Mouse (Mus musculus) stomach, embryonic 16.5 days (tissue): ENCODE results near the gene Map4k2. TPM values are rescaled to one million over a fixed set of nuclear protein-coding genes. Genes with fewer than 3 reads are reported as not detected.
A peak's percentile ranks its signal among the peaks of the same experiment; 100 is the strongest.

Experiments used
- ATAC-seq: fragments of 200-750 bp; cut with Nextera tagmentation; 2 replicates; pipeline ENCODE4 v1.8.0; 2017; ENCODE audit warnings: moderate number of reproducible peaks, moderate TSS enrichment; ENCODE audit not compliant: insufficient read depth, low FRiP score
- H3K27ac ChIP-seq: fragments of 300-500 bp; sonication (generic); 2 replicates; pipeline ENCODE4 v1.5.1; 2014; ENCODE audit warnings: low read length
- H3K27me3 ChIP-seq: fragments of 300-500 bp; sonication (generic); 2 replicates; pipeline ENCODE4 v1.6.1; 2014; ENCODE audit warnings: low read length, control low read depth, mixed read lengths; ENCODE audit not compliant: control insufficient read depth, insufficient read depth
- H3K36me3 ChIP-seq: fragments of 300-500 bp; sonication (generic); 2 replicates; pipeline ENCODE4 v1.6.1; 2014; ENCODE audit warnings: low read length; ENCODE audit not compliant: control insufficient read depth, insufficient read depth
- H3K4me1 ChIP-seq: fragments of 300-500 bp; sonication (generic); 2 replicates; pipeline ENCODE4 v1.6.1; 2014; ENCODE audit warnings: low read length, control low read depth, mixed read lengths; ENCODE audit not compliant: control insufficient read depth, insufficient read depth
- H3K4me2 ChIP-seq: fragments of 300-500 bp; sonication (generic); 2 replicates; pipeline ENCODE4 v1.6.1; 2014; ENCODE audit warnings: low read depth, low read length, mixed read lengths
- H3K4me3 ChIP-seq: fragments of 300-500 bp; sonication (generic); replicated peaks from 2 replicates; pipeline ENCODE4 v1.5.1; 2014; ENCODE audit warnings: mild to moderate bottlenecking, low read length
- H3K9ac ChIP-seq: fragments of 300-500 bp; sonication (generic); 2 replicates; pipeline ENCODE4 v1.6.1; 2014; ENCODE audit warnings: low read length
- H3K9me3 ChIP-seq: fragments of 300-500 bp; sonication (generic); replicated peaks from 2 replicates; pipeline ENCODE4 v1.6.1; 2016; ENCODE audit warnings: low read length, control low read depth; ENCODE audit not compliant: control insufficient read depth
- WGBS: fragments of 180-500 bp; shearing (Covaris S2); extraction: QIAGEN DNeasy Blood & Tissue Kit; methylation state at CpG from one replicate; pipeline ENCODE4 v1.1.7; 2014; 5-methylcytosine and 5-hydroxymethylcytosine counted together
- polyA plus RNA-seq: library from polyadenylated mRNA; unstranded; fragments of >200 nt; fragmentation: Nextera tagmentation; extraction: Ambion mirVana; gene quantifications from 2 replicates; pipeline ENCODE4 v1.2.1, GENCODE M21; 2015

Map4k2 gene
- polyA plus RNA-seq, 1 experiment from 2014 or later: 11.8 TPM

DNA sequence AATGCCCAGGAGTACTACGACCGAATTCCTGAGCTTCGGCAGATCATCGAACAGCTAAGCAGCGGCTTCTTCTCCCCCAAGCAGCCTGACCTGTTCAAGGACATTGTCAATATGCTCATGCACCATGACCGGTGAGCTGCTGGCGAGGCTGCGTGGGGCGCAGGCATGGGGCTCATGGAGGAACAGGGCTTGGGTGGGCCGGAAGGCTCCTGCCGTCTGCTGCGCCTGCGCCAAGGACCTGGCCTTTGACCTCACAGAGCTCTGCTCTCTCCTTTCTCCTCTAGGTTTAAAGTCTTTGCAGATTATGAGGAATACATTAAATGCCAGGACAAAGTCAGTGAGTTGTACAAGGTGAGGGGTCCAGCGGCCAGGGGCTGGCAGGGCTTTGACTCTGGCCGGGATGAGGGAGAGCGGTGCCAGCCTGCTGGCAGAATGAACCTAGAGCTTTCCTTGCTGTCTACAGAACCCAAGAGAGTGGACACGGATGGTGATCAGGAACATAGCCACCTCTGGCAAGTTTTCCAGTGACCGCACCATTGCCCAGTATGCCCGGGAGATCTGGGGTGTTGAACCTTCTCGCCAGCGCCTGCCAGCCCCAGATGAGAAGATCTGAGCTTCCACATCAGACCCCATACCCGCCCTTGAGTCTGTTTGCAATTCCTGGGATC, 56.8 kb downstream of the Map4k2 start:
- Histone ChIP-seq H3K4me2 (peak overlapping the region; percentile 100), H3K27me3 (peaks cover 23% of the 10 kb centered on the region), H3K9me3 (no peaks in the 10 kb centered on the region), H3K9ac (no peak overlapping the region), H3K4me1 (peaks cover 34% of the 10 kb centered on the region), H3K36me3 (no peaks in the 10 kb centered on the region), H3K27ac (no peak overlapping the region; the same call in 1 of the 2 replicates), H3K4me3 (no peak overlapping the region)
- WGBS: 85% methylated on average over 22 of the region's 22 CpGs
- no peak for ATAC-seq

DNA sequence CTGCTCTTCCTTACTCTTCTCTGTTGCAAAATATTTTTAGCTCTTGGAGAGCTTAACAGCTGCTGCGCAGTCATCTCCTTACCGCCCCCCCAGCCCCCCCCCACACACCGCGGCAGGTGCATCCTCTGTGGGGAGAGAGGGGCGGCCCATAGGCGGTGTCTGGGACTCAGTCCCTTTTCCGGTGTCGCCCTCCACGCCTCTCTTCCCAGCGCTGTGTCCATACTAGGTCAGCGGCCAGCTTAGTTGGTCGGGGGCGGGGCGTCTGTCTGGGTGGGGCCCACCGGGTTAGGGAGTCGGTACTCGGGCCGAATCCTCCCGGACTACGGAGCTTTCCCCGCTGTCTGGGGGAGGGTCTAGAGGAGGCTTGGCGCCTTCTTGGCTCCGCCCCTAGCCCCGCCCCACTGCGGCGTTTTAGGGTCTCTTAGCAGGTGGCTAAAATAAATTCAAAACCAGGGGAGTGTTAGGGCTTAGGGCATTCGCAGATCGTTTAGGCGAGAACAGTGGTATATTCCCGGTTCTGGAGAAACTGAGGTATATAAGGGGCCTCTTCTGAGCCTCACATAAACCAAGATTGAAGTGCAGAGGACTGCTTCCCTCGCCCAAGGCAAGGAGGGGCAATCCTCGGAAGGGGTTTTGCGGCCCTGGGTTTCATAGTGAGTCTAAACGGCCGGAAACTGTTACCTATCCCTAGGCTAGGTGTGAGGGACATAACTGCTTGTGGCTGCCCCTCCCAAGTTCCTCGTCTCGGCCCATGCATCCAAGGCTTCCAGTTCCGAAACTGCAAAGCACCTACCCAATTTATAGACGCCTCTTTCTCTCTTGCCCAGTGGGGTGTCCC, 57.7 kb downstream of the Map4k2 start:
- WGBS: under 1% methylated on average over 38 of the region's 39 CpGs
- Histone ChIP-seq H3K27me3 (peaks cover 26% of the 10 kb centered on the region), H3K36me3 (no peaks in the 10 kb centered on the region), H3K4me2 (peak overlapping the region; percentile 100), H3K4me3 (peak overlapping the region; percentile 66), H3K27ac (peak overlapping the region; percentile 69), H3K4me1 (peaks cover 34% of the 10 kb centered on the region), H3K9me3 (no peaks in the 10 kb centered on the region), H3K9ac (peak overlapping the region; percentile 82)
- peak; percentile 68 for ATAC-seq

DNA sequence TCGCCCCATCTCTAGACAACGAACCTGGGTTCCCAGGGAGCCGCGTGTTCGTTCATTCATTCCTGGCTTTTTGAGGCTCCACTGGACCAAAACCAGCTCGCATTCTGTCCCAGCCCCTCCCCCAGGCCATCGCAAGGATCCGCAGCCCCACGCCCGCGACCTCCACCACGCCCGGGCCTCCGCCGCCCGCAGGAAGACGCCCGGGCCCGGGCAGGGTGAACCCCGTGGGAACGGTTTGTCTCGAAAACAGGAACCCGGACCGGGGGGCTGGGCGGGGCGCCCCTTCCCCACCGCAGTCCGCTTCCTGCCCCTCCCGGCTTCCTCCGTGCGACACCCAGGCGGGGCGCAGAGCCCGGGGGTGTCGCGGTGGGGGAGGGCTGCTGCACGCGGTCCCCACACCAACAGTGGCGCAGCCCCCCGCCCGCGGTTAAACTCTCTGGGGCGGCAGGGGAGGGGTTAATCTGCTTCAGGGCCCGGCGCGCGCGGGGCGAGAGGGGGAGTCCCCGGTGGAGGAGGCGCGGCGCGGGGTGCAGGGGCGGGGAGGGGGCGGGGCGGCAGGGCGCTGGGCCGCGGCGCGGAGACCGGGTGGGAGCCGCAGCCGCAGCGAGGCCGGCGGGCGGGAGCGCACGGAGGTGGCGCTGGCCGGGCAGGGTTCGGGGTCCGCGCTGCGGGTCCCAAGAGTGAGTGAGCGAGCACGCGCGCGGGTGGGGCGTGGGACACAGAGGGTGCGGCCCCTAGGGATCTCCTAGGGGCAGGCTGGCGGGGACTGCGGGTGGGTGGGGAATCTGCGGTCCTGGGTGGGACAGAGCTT, 58.6 kb downstream of the Map4k2 start, which contains the start of gene Rasgrp2:
TSS of gene Rasgrp2 (plus strand) at position 56 of the 811 bp plus-strand sequence.
- Histone ChIP-seq H3K27me3 (peaks cover 26% of the 10 kb centered on the region), H3K4me3 (peak within 1 kb of the TSS; percentile 66), H3K27ac (peak within 1 kb of the TSS; percentile 69), H3K4me1 (peaks cover 34% of the 10 kb centered on the region), H3K4me2 (peak within 1 kb of the TSS; percentile 100), H3K9me3 (no peaks in the 10 kb centered on the region), H3K36me3 (no peaks in the 10 kb centered on the region), H3K9ac (peak within 1 kb of the TSS; percentile 82)
- under 1% methylated on average over 72 of the region's 87 CpGs for WGBS
- ATAC-seq: peak; percentile 31; the same call in 1 of the 2 replicates

DNA sequence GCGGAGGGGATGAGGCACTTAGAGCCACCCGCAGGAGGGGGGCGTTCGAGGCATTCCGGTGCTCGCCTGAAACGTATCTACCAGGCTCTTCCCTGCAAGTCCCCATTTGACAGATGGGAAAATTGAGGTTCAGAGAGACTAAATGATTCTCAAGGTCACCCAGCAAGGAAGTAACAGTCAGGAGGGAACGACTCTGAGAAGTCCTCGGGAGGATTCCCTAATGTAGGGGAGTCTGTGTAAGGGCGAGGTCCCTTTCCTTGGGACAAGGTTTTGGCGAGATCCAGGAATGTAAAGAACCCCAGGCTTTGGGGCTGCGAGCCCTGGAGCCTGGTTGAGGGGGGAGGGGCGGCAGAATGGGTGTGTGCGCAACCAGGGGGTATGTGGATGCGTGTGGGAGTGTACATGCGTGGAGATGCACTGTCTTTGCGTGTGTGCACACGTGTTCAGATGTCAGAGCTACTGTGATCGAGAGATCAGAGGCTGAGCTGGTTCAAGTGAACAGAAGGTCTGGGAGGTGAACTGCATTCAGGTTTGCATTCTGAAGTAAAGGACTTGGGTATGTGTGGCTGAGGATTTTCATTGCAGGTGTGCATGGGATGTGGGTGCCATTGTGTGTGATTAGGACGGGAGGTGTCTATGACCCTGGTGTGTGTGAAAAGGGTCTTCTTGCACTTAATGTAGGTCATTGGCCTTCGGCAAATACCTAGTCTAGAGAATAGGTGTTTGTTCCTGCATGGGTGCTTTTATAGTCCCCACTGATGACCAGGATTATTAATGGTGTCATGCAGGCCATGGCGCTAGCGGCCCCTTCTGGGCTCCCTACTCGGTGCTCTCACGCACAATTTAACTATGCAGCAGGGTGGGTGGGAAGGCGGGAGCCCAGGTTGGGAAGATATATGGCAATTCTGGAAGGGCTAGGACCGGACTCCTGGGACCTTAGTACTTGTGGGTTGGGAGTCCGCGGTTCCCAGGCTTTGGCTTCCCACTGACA, 59.5 kb downstream of the Map4k2 start:
- Histone ChIP-seq H3K4me1 (peaks cover 34% of the 10 kb centered on the region), H3K4me3 (peak overlapping the region; percentile 66), H3K27me3 (peaks cover 26% of the 10 kb centered on the region), H3K9ac (peak overlapping the region; percentile 82), H3K9me3 (no peaks in the 10 kb centered on the region), H3K36me3 (no peaks in the 10 kb centered on the region), H3K4me2 (peak overlapping the region; percentile 100), H3K27ac (peak overlapping the region; percentile 52; the same call in 1 of the 2 replicates)
- WGBS: 2% methylated on average over 29 of the region's 29 CpGs
- peak; percentile 6; the same call in 1 of the 2 replicates for ATAC-seq

DNA sequence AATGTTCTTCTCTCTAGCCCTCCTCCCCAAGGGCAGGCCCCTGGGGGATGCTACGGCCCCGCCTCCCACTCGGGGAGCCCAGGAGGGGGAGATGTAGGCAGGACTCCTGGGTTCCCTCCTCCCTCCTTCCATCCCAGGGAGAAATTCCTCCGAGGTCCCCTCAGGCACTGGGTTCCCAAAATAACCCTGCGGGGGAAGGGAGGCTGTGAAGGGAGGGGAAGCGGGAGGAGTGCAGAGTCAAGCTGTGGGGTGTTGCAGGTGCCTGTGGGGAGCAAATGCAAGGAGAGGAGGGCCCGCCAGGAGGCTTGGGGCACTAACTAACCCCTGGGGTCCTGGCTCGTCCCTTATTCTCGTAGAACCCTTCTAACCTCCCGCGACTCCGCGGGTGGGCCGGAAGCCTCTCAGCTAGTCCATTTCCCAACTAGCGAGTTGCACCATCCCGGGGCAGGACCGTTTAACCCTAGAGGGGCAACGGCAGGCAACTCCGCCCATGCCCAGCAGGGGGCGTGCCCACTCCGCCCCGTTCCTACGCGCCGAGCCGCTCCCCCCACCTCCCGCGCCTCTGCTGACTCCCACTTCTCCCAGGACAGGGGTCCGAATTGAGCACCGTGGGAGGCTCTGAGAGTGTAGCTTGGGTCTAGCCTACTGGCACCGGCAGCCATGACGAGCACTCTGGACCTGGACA, 60.3 kb downstream of the Map4k2 start:
- H3K27ac ChIP-seq: peak overlapping the region; percentile 52; the same call in 1 of the 2 replicates
- H3K4me1 ChIP-seq: peaks cover 34% of the 10 kb centered on the region
- H3K27me3 ChIP-seq: peaks cover 26% of the 10 kb centered on the region
- H3K4me3 ChIP-seq: peak overlapping the region; percentile 66
- H3K4me2 ChIP-seq: peak overlapping the region; percentile 100
- no peaks in the 10 kb centered on the region for H3K9me3 ChIP-seq
- ATAC-seq: peak; percentile 39
- H3K9ac ChIP-seq: peak overlapping the region; percentile 82
- WGBS: under 1% methylated on average over 32 of the region's 32 CpGs
- no peaks in the 10 kb centered on the region for H3K36me3 ChIP-seq

DNA sequence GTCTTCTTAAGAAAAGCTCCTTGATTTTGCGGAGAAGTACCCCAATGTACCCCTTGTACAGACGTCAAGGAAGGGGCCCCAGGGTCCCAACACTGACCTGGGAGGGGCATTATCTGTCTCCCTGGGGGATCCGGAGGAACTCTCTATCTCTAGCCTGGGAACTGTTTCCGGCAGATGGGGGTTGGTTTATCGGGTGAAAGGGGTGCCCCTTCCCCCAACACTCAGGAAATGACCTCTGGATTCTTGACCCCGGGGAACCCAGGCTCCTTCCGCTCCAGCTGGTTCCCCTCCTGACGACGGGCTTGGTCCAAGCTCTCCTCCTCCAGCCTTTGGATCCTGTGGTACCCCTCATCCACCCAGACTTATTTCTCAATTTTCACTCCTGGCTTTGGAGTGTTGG, 61.0 kb downstream of the Map4k2 start:
- Histone ChIP-seq H3K4me3 (peak overlapping the region; percentile 66), H3K9ac (peak overlapping the region; percentile 82; the same call in 1 of the 2 replicates), H3K4me2 (peak overlapping the region; percentile 100), H3K4me1 (peaks cover 34% of the 10 kb centered on the region), H3K9me3 (no peaks in the 10 kb centered on the region), H3K27ac (peak overlapping the region; percentile 19; the same call in 1 of the 2 replicates), H3K36me3 (no peaks in the 10 kb centered on the region), H3K27me3 (peaks cover 26% of the 10 kb centered on the region)
- WGBS: 11% methylated on average over 9 of the region's 9 CpGs
- no peak for ATAC-seq

DNA sequence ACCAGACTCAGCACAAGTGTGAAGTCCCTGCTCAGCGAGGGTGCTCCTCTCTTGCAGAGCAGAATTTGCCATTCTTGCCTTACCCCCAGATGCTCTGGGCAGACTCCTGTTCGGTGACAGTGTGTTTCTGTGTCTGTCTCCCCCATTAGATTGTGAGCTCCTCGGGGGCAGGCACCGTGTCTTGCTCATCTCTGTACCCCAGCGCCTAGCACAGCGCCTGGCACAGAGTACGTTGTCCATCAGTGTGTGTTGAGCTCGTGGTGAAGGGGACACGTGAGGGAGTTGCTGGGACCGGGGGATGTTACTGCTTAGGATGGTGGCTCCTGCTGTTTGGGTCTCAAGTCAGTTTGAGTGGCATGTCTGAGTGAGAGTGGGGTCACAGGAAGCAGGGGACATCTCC, 62.9 kb downstream of the Map4k2 start:
- Histone ChIP-seq H3K9me3 (no peaks in the 10 kb centered on the region), H3K27me3 (peaks cover 26% of the 10 kb centered on the region), H3K9ac (no peak overlapping the region), H3K36me3 (no peaks in the 10 kb centered on the region), H3K4me1 (peaks cover 26% of the 10 kb centered on the region), H3K27ac (no peak overlapping the region), H3K4me2 (no peak overlapping the region), H3K4me3 (no peak overlapping the region)
- WGBS: 87% methylated on average over 10 of the region's 10 CpGs
- no peak for ATAC-seq
